Mouse (Mus musculus): Measurements from ENCODE around the gene Fars2.

DNA sequence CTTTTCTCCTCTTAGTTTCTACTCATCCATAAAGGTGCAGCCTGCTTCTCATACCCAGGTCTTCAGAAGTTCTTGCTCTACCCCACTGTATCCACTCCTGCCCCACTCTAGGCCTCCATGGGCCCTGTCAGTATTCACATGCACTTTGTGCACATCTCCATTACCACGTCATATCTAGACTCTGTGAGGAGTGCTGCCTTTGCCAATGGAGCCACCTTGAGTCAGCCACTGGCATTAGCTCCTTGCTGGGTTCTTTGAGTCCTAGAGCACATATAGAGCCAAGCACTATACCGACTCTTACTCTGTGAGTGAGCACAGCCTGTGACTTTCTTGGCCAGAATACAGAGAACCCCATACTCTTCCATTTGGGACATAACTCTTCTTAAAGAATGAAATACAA is 159.0 kb downstream of the Fars2 start:
- no peak for TF ChIP-seq CTCF (IDR thresholded peaks at IDR 0.05; ENCODE audit: control insufficient read depth, insufficient read depth, insufficient replicate concordance, low read depth, low read length)
- TF ChIP-seq POLR2A (IDR thresholded peaks at IDR 0.05; ENCODE audit: control insufficient read depth, low read depth, low read length): no peak

Data from testis, adult 2 months (tissue).